Mouse (Mus musculus) stomach, postnatal 0 days (tissue): Measurements from ENCODE around the gene Gm11099.

Experiments used
- CTCF ChIP-seq: IDR thresholded peaks from 2 replicates; pipeline ENCODE4 v1.5.1; 2016; ENCODE audit warnings: antibody characterized with exemption, low read depth, mild to moderate bottlenecking, moderate library complexity
- EP300 ChIP-seq: optimal IDR thresholded peaks from 2 replicates; pipeline ENCODE3; 2016; ENCODE audit warnings: antibody characterized with exemption

DNA sequence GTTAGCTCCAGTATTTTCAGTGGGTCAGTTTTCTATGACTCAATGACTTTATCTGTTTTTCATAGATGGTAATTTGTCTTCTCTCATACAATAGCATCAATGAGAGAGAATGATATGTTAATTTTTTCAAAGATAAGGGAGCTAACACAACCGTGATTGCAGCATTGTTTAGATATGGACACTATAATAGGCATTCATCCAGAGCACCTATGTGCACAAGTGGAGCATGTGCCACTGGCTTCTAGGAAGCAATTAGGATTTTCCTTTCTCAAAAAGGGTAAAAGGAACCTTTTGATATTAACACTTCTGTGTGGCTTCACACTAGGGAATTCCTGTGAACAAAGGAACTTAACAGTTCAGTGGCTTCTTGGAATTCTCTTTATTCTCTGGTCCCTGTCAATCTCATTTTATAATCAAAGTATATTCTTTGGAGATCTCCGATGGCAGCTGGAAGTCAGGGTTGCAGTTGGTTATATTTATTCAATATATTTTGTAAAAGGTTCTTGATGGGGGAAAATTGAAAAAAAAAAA, 97.6 kb downstream of the Gm11099 start:
- no peak for TF ChIP-seq CTCF
- no peak for TF ChIP-seq EP300
